Mouse (Mus musculus) heart, embryonic 15.5 days (tissue): ENCODE data around the gene 9130213A22Rik. TPM values are rescaled to one million over a fixed set of nuclear protein-coding genes. Genes with fewer than 3 reads are reported as not detected.

Experiments used
- ATAC-seq: fragments of 200-750 bp; cut with Nextera tagmentation; replicated peaks from 2 replicates; pipeline ENCODE4 v1.8.0; 2017; ENCODE audit warnings: low read depth, moderate TSS enrichment; ENCODE audit not compliant: insufficient number of reproducible peaks, insufficient read depth, low FRiP score
- H3K27ac ChIP-seq: fragments of 300-500 bp; sonication (generic); 2 replicates; pipeline ENCODE4 v1.5.1; 2015; ENCODE audit warnings: mild to moderate bottlenecking, inconsistent platforms
- H3K27me3 ChIP-seq: fragments of 300-500 bp; sonication (generic); 2 replicates; pipeline ENCODE4 v1.6.1; 2015; ENCODE audit warnings: inconsistent platforms
- H3K36me3 ChIP-seq: fragments of 300-500 bp; sonication (generic); 2 replicates; pipeline ENCODE4 v1.6.1; 2015; ENCODE audit warnings: mild to moderate bottlenecking, inconsistent platforms
- H3K4me1 ChIP-seq: fragments of 300-500 bp; sonication (generic); replicated peaks from 2 replicates; pipeline ENCODE4 v1.6.1; 2015; ENCODE audit warnings: inconsistent platforms
- H3K4me2 ChIP-seq: fragments of 300-500 bp; sonication (generic); 2 replicates; pipeline ENCODE4 v1.6.1; 2015; ENCODE audit warnings: inconsistent platforms, mild to moderate bottlenecking, moderate library complexity
- H3K4me3 ChIP-seq: fragments of 300-500 bp; sonication (generic); 2 replicates; pipeline ENCODE4 v1.5.1; 2015; ENCODE audit warnings: mild to moderate bottlenecking, inconsistent platforms
- H3K9ac ChIP-seq: fragments of 300-500 bp; sonication (generic); 2 replicates; pipeline ENCODE4 v1.6.1; 2015; ENCODE audit warnings: mild to moderate bottlenecking, inconsistent platforms
- H3K9me3 ChIP-seq: fragments of 300-500 bp; sonication (generic); replicated peaks from 2 replicates; pipeline ENCODE4 v1.6.1; 2016; ENCODE audit warnings: inconsistent platforms
- WGBS: fragments of 180-500 bp; shearing (Covaris S2); methylation state at CpG from one replicate; pipeline ENCODE4 v1.1.7; 2015; ENCODE audit warnings: mixed read lengths; 5-methylcytosine and 5-hydroxymethylcytosine counted together
- polyA plus RNA-seq: library from polyadenylated mRNA; unstranded; fragments of >200 nt; fragmentation: Nextera tagmentation; extraction: Ambion mirVana; gene quantifications from 2 replicates; pipeline ENCODE4 v1.2.1, GENCODE M21; 2015

9130213A22Rik gene
- polyA plus RNA-seq, 1 experiment from 2014 or later, result 0.60 TPM

DNA sequence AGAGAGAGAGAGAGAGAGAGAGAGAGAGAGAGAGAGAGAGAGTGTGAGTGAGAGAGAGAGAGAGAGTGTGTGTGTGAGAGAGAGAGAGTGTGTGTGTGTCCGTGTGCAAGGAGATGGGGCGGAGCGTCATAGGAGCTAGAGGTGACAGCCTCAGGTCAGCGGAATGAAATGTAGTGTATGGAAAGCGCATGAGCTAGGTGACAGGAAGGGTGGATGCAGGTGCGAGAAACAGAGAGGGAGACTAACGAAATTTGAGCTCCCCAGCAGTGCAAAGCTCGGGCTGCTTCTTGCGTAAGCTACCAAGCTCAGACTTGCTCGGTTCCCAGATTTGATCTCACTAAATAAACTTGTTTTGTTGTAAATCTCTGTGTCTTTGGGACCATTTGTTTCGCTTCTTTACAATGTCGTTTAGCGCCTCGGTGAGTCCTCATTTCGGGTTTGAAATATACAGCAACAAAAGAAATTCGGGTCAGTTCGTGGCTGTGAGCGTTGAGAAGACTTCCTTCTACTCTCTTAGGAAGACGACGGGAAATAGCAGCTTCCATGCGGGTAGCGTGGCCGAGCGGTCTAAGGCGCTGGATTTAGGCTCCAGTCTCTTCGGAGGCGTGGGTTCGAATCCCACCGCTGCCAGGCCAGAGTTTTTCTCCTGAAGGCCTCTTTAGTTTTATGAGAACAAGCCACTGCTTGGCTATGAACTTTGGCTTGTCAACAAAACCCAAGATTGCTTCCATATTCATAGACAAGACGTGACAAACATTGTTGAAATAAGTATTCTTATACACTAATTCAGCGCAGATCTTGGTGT lies 1.5 kb upstream of the 9130213A22Rik start:
- H3K4me1 ChIP-seq, result peaks cover 49% of the 10 kb centered on the region
- WGBS, result 0% methylated on average over 31 of the region's 31 CpGs
- peak overlapping the region; percentile 87 for H3K4me2 ChIP-seq

DNA sequence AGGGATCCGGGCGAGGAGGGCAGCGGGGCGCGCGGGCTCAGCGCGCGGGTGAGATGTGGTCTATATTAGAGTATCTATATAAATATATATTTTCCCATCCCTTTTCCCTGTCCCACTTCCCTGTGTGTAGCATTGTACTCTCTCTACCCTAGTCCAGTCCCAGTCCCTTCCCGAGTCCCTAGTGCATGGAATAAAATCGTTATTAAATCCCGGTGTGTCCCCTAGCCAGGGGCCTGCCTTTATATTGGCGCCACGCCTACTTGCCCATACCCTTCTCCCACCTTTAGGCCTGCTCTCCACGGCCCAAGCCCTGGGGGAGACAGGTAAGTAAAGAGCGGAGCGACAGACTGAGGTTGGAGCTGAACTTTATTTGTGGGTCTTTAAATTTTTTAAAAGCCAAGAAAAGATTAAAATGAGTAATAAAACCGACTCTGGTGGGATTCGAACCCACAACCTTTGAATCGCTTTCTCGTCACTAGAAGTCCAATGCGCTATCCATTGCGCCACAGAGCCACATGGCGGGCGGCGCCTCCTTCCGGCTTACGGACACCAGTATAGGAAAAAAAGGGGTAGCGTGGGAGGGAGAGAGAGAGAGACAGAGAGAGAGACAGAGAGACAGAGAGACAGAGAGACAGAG lies 785 bp upstream of the 9130213A22Rik start:
- ATAC-seq, result no peak
- peaks cover 51% of the 10 kb centered on the region for H3K4me1 ChIP-seq
- no peaks in the 10 kb centered on the region for H3K9me3 ChIP-seq
- WGBS, result under 1% methylated on average over 29 of the region's 29 CpGs
- H3K27me3 ChIP-seq, result no peaks in the 10 kb centered on the region; the same call in 1 of the 2 replicates
- H3K4me3 ChIP-seq, result peak overlapping the region; percentile 65
- peak overlapping the region; percentile 87 for H3K4me2 ChIP-seq
- H3K27ac ChIP-seq, result peak overlapping the region; percentile 94
- peak overlapping the region; percentile 67 for H3K9ac ChIP-seq
- no peaks in the 10 kb centered on the region for H3K36me3 ChIP-seq

More for the DNA sequence above, 1.5 kb upstream of the 9130213A22Rik start:
- ATAC-seq, result peak; percentile 45
- H3K4me3 ChIP-seq, result peak overlapping the region; percentile 65
- peak overlapping the region; percentile 65 for H3K9ac ChIP-seq
- H3K27ac ChIP-seq, result peak overlapping the region; percentile 94
- H3K36me3 ChIP-seq, result no peaks in the 10 kb centered on the region
- no peaks in the 10 kb centered on the region; the same call in 1 of the 2 replicates for H3K27me3 ChIP-seq
- H3K9me3 ChIP-seq, result no peaks in the 10 kb centered on the region

DNA sequence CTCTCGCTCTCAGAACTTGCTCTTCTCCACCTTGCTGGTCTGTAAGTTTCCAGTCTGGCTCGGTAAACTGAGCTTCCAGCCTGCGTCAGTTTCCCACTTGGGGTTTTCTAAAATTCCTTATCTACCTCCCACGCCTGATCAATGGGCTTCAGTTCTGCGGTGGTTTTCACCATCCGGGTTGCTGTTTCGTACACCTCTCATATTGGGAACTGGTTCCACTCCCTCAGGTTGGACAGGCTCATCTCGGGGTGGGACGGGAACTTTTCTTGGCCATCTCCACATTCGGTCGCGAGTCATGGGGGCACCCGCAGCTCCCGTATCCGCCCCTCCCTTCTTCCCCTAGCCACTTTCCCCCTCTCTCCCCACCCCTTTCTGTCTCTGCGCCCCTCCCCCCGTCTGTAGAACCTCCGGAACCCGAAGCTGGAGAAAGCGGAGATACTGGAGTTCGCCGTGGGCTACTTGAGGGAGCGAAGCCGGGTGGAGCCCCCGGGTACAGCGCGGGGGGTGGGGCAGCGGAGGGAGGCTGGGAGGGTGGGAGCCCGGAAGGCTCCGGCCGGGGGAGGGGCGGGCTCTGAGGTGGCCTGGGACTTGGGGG lies 551 bp downstream of the 9130213A22Rik start:
- peak overlapping the region; percentile 67 for H3K9ac ChIP-seq
- H3K4me2 ChIP-seq, result peak overlapping the region; percentile 87
- peak overlapping the region; percentile 65 for H3K4me3 ChIP-seq
- ATAC-seq, result no peak
- no peaks in the 10 kb centered on the region for H3K27me3 ChIP-seq
- no peaks in the 10 kb centered on the region for H3K36me3 ChIP-seq
- no peaks in the 10 kb centered on the region for H3K9me3 ChIP-seq
- H3K27ac ChIP-seq, result peak overlapping the region; percentile 94
- under 1% methylated on average over 32 of the region's 32 CpGs for WGBS
- peaks cover 51% of the 10 kb centered on the region for H3K4me1 ChIP-seq

DNA sequence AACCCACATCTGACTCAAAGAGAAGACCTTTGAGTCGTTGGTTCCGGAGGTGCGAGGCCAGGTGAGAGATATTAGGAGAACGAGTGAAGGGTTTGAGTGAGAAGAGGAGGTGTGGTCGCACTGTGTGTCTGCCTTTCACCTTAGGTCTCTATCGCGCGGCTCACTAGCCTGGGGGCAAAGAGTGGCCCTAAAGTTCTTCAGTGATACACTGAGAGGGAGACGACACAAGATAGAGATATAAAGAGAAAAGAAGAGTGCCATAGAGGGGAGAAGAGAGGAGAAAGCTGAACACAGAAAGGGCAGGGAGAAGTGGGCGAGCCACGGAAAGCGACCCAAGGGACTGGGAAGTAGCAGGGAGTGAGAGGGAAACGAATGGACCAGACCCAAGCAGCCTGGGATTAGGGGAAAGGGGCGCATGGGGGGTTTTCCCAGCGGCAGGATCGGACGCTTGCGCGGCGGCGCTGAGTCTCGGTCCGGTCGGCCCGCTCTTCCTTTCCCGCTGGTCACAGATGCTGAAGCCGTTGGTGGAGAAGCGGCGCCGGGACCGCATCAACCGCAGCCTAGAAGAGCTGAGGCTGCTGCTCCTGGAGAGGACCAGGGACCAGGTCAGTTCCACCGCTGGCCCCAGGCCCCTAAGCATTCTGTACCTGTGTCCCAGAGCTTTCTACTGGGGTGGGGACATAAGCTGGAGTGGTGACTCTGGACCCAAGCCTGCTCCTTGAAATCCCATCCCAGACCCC lies 1.2 kb downstream of the 9130213A22Rik start:
- Histone ChIP-seq H3K4me3 (peak overlapping the region; percentile 65), H3K9ac (peak overlapping the region; percentile 67), H3K4me2 (peak overlapping the region; percentile 87), H3K27ac (peak overlapping the region; percentile 94), H3K36me3 (no peaks in the 10 kb centered on the region), H3K9me3 (no peaks in the 10 kb centered on the region), H3K27me3 (no peaks in the 10 kb centered on the region), H3K4me1 (peaks cover 46% of the 10 kb centered on the region)
- WGBS, result 2% methylated on average over 33 of the region's 33 CpGs
- no peak for ATAC-seq

DNA sequence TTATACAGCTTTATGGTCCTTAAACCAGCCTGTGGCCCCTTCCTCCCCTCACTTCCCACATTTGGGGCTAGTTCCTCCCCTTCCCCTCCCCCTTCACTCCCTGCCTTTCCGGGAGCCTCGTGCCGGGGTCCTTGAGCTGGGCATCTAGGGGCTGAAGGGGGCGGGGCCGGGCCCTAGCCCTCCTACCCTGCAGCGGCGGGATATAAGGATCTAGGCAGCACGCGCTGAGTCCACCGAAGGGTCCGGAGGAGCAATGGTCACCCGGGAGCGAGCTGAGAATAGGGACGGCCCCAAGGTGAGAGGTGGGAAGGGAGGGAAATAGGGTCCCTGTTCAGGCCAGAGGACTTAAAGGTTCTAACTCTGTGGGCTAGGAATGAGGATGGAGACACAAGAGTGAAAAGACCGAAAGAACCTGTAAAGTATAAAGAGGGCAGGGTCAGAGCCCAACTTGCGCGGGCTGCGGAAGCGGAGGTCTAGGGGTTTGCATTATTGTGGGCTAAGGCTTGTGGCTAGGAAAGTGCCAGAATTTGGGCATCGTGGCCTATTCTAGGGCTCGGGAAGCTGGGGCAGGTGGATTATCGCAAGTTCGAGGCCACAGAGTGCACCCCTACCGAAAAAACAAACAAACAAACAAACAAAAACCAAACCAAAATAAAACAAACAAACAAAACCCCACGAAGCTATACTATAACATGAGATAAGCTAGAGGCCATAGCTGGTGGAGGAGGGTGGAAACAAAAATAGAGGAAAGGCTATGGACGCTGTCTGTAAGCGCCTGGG lies 2.0 kb downstream of the 9130213A22Rik start, which contains the start of gene Hes7:
Gene Hes7, plus strand, starts transcription at position 184 of the 780 bp plus-strand sequence.
- no peaks in the 10 kb centered on the region for H3K36me3 ChIP-seq
- ATAC-seq, result no peak
- peak within 1 kb of the TSS; percentile 66 for H3K4me3 ChIP-seq
- H3K27ac ChIP-seq, result peak within 1 kb of the TSS; percentile 94
- peak within 1 kb of the TSS; percentile 67 for H3K9ac ChIP-seq
- H3K4me2 ChIP-seq, result peak within 1 kb of the TSS; percentile 87
- H3K9me3 ChIP-seq, result no peaks in the 10 kb centered on the region
- 5% methylated on average over 27 of the region's 27 CpGs for WGBS
- H3K4me1 ChIP-seq, result peaks cover 39% of the 10 kb centered on the region
- no peaks in the 10 kb centered on the region for H3K27me3 ChIP-seq

DNA sequence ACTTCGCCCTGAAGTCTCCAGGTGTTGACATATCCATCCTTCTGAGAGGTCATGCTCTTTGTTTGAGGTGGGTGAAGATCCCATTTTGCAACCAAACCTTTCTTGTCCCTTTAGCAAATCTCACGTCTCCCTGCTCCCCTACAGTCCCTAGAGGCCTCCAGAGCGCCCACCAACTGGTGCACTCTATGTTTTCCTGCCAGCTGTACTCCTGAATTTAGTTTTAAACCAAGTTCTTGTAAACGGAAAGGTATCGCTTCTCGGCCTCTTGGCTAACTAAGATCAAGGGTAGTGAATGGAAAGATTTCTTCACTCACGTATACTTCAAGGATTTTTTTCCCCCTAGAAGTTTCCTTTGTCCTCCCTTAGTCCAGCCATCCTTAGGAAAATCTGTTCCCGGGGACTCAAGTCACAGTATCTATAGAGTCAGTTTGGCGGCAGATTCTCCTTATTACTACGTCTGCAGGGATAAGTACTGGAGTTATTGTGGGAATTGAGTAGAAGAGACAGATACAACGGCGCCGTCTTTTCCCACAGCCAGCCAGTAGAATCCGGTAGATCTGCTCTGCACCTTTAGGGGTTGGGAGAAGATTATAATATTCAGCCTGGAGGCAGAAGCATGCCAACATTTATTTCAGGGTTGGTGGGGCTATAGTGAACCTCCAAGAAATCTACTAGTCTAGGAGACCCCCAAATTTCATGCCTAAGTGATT lies 2.8 kb downstream of the 9130213A22Rik start:
- Histone ChIP-seq H3K4me1 (peaks cover 39% of the 10 kb centered on the region), H3K27ac (no peak overlapping the region), H3K9ac (no peak overlapping the region), H3K36me3 (no peaks in the 10 kb centered on the region), H3K9me3 (no peaks in the 10 kb centered on the region), H3K4me2 (peak overlapping the region; percentile 87), H3K27me3 (no peaks in the 10 kb centered on the region), H3K4me3 (peak overlapping the region; percentile 66)
- 45% methylated on average over 14 of the region's 14 CpGs for WGBS
- no peak for ATAC-seq

DNA sequence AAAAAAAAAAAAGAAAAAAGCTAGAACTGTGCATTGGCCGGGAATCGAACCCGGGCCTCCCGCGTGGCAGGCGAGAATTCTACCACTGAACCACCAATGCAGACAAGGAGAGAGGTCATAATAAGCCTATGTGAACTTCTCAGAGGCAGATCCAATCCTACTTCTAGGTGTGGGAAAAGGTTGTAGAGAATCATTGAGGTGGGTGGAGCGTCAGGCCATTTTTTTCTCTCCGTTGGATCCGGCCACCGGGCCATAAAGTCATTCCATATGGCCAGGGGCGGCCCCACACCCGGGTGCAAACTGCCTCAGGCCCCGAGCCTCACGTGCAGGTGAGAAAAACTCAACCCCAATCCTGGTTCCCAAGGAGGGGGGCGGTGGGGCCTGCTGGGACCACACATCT lies 3.6 kb downstream of the 9130213A22Rik start:
- ATAC-seq, result no peak
- peaks cover 39% of the 10 kb centered on the region for H3K4me1 ChIP-seq
- WGBS, result under 1% methylated on average over 15 of the region's 15 CpGs
- H3K27me3 ChIP-seq, result no peaks in the 10 kb centered on the region
- H3K9ac ChIP-seq, result no peak overlapping the region
- H3K36me3 ChIP-seq, result no peaks in the 10 kb centered on the region
- peak overlapping the region; percentile 66 for H3K4me3 ChIP-seq
- no peaks in the 10 kb centered on the region for H3K9me3 ChIP-seq
- peak overlapping the region; percentile 87 for H3K4me2 ChIP-seq
- peak overlapping the region; percentile 91 for H3K27ac ChIP-seq

DNA sequence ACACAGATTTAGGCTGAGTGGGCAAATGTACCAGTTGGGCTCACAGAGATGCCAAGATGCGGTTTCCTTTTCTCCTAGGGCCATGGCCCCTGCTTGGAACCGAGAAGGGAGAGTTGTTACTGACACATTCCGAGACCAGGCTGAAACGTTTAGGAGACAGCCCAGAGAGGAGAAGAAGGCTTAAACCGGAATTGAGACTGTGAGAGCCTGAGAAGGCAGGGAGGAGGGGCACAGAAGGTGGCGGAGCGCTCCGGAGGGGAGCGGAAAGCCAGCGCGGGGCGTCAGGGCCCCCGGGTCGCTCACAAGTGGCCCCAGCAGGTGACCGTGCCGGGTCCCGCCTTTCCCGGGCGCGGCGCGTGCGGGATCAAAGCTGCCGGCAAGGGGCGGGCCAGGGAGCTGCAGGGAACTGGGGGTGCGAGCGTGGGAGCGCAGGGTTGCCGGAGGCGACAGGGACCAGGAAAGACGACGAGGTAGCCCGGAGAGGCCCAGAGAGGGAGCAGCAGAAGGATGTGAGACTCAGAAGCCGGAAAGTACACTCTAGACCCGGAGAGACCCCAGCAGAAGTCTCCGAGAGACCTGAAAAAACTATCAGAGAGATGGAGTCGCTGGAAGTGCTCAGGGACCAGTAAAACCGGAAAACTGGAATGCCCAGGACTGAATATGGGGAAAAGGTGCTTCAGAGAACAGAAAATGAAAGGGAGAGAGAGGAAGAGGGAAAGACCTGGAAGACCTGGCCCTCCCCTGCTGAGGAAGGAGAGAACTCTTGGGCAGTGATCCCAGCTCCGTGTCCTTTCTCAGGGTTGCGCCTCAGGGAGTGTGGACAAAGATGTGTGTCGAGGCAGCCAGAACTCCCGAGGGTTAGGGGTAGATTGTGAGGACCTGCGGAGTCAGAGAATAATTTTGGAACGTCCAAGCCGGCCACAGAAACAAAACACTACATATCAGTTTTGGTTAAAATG lies 4.4 kb downstream of the 9130213A22Rik start:
- Histone ChIP-seq H3K27ac (peak overlapping the region; percentile 91), H3K9me3 (no peaks in the 10 kb centered on the region), H3K27me3 (no peaks in the 10 kb centered on the region), H3K4me1 (peaks cover 36% of the 10 kb centered on the region), H3K9ac (peak overlapping the region; percentile 76), H3K36me3 (no peaks in the 10 kb centered on the region), H3K4me2 (peak overlapping the region; percentile 87), H3K4me3 (peak overlapping the region; percentile 66)
- WGBS, result under 1% methylated on average over 45 of the region's 45 CpGs
- ATAC-seq, result no peak

DNA sequence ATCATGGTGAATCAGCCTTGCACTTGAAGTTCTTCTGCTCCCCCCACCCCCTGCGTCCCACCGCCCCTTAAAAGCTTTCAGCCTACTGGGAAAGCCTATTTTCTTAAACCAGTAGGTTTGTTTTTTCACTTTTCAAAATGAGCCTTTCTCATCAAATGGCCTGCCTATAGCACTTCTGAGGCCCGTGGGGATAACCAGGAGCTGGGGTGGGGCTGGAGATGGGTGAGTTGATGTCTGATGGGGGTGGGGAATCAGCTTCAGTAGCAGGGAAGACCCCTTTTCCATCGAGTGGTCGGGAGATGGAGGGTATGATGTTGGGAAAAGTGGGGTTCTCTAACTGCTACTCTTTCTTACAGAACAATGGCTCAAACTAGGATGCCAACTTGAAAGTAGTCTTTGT lies 5.5 kb downstream of the 9130213A22Rik start:
- Histone ChIP-seq H3K4me1 (peaks cover 42% of the 10 kb centered on the region), H3K27me3 (no peaks in the 10 kb centered on the region), H3K9ac (no peak overlapping the region), H3K36me3 (no peaks in the 10 kb centered on the region), H3K4me3 (peak overlapping the region; percentile 66), H3K9me3 (no peaks in the 10 kb centered on the region), H3K4me2 (peak overlapping the region; percentile 87), H3K27ac (no peak overlapping the region)
- 55% methylated on average over 5 of the region's 5 CpGs for WGBS
- ATAC-seq, result no peak
